Mouse (Mus musculus) lung, adult 2 months (tissue): Measurements from ENCODE around the gene Pex19.

Experiments
- CTCF ChIP-seq: fragments of 200-500 bp; IDR thresholded peaks from 2 replicates; pipeline ENCODE4 v1.5.1; 2011; ENCODE audit warnings: mild to moderate bottlenecking, low read length, control low read depth; ENCODE audit not compliant: insufficient read depth
- POLR2A ChIP-seq: fragments of 200-500 bp; IDR thresholded peaks from 2 replicates; pipeline ENCODE4 v1.6.1; 2011; ENCODE audit warnings: low read depth, mild to moderate bottlenecking, control low read depth, low read length, borderline replicate concordance; ENCODE audit errors: extremely low read depth

DNA sequence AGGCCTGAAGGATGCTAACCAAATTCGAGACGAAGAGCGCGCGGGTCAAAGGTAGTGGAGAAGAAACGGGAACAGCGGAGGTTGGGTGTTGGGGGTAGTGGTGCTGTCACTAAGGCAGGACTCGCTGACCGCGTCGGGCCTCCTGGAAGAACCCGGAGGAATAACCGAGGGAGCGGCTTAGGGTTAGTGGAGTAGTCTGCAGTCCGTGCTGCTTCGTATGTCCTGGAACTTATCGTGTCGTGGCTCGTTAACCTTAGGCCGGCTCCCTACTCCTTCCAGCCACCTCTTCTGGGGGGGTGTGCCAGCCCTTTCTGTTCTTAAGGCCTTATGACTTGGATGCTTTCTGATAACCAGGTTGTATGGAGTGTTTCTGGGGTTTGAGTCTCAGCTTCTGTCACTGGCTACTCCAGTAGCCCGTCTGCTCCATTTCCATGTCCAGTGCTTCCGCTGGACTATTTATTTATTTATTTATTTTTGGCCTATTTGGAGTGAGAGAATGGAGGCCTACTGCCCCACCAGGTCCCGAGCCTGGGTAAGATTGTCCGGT lies 43.6 kb upstream of the Pex19 start:
- TF ChIP-seq CTCF (no peak), POLR2A (no peak)
